Mouse (Mus musculus) CD4-positive, CD25-positive, alpha-beta regulatory T cell, adult 2 months (primary cell): Measurements from ENCODE around the gene Trim29.
A peak's percentile ranks its signal among the peaks of the same experiment; 100 is the strongest.

Experiments used
- DNase-seq: peaks from one replicate; pipeline ENCODE4 v3.0.0-alpha.2; 2012; ENCODE audit warnings: low read depth, low spot score

Trim29 gene

GRCm38 (mm10) chr9:43310538-43310937 is at the start of gene Trim29:
Gene Trim29, plus strand, starts transcription at chr9:43310848.
- no peak for DNase-seq

GRCm38 (mm10) chr9:43261124-43261907 is 49.3 kb upstream of the Trim29 start:
- DNase-seq, result no peak

- no peak for DNase-seq
These were observed 48.7 kb upstream of the Trim29 start for GRCm38 (mm10) chr9:43261941-43262340.

- DNase-seq, result no peak
These were observed 48.3 kb upstream of the Trim29 start for GRCm38 (mm10) chr9:43262390-43262789.

GRCm38 (mm10) chr9:43262811-43263550 is 47.7 kb upstream of the Trim29 start:
- no peak for DNase-seq

GRCm38 (mm10) chr9:43263946-43264451 is 46.6 kb upstream of the Trim29 start:
- DNase-seq, result no peak

GRCm38 (mm10) chr9:43265194-43265593 is 45.5 kb upstream of the Trim29 start:
- DNase-seq, result no peak

- DNase-seq, result peak; percentile 38
These were observed 43.3 kb upstream of the Trim29 start for GRCm38 (mm10) chr9:43267357-43267756.

GRCm38 (mm10) chr9:43269166-43269565 is 41.5 kb upstream of the Trim29 start:
- DNase-seq, result no peak

- no peak for DNase-seq
These were observed 39.9 kb upstream of the Trim29 start for GRCm38 (mm10) chr9:43270723-43271252.

- DNase-seq, result no peak
These were observed 38.7 kb upstream of the Trim29 start for GRCm38 (mm10) chr9:43271761-43272518.

- DNase-seq, result no peak
These were observed 36.9 kb upstream of the Trim29 start for GRCm38 (mm10) chr9:43273735-43274134.

- DNase-seq, result peak; percentile 72
These were observed 26.4 kb upstream of the Trim29 start for GRCm38 (mm10) chr9:43284284-43284683.

GRCm38 (mm10) chr9:43285281-43285680 is 25.4 kb upstream of the Trim29 start:
- DNase-seq, result no peak

- DNase-seq, result peak; percentile 42
These were observed 23.8 kb upstream of the Trim29 start for GRCm38 (mm10) chr9:43286870-43287269.

- DNase-seq, result no peak
These were observed 17.6 kb upstream of the Trim29 start for GRCm38 (mm10) chr9:43293058-43293457.

- DNase-seq, result no peak
These were observed 10.3 kb upstream of the Trim29 start for GRCm38 (mm10) chr9:43300394-43300793.

- DNase-seq, result no peak
These were observed 7.7 kb upstream of the Trim29 start for GRCm38 (mm10) chr9:43302989-43303388.

GRCm38 (mm10) chr9:43305882-43306281 is 4.8 kb upstream of the Trim29 start:
- no peak for DNase-seq

- DNase-seq, result no peak
These were observed 1.4 kb upstream of the Trim29 start for GRCm38 (mm10) chr9:43309087-43309872.

- no peak for DNase-seq
These were observed 1.5 kb downstream of the Trim29 start for GRCm38 (mm10) chr9:43312190-43312589.
